Mouse (Mus musculus): ENCODE data around the gene Hist3h2ba. TPM values are rescaled to one million over a fixed set of nuclear protein-coding genes. Genes with fewer than 3 reads are reported as not detected.
A peak's percentile ranks its signal among the peaks of the same experiment; 100 is the strongest.
"Not testable (repeated sequence)": the region's sequence is repeated elsewhere in the genome, so short reads cannot be mapped to it uniquely, and the experiment has no call there.

Hist3h2ba gene
- total and polyA plus RNA-seq, 2 experiments from 2014 or later = 7.0 to 26.3 TPM

- ATAC-seq (ENCODE audit: insufficient read depth, low read depth) (no peak), DNase-seq (ENCODE audit: low spot score) (no peak)
- Histone ChIP-seq H3K4me3 (ENCODE audit: low read depth, low read length) (no peak overlapping the region), H3K27me3 (ENCODE audit: control insufficient read depth, insufficient read depth, low read length) (peaks cover 29% of the 10 kb centered on the region), H3K4me1 (ENCODE audit: control insufficient read depth, insufficient read depth) (peaks cover 14% of the 10 kb centered on the region), H3K36me3 (replicated peaks; ENCODE audit: control insufficient read depth, insufficient read depth, low read length) (0 out of 2 replicates have a peak, but pooled peaks cover under 1% of the 10 kb centered on the region), H3K27ac (ENCODE audit: low read depth) (no peak overlapping the region), H3K9ac (replicated peaks; ENCODE audit: low read depth, low read length) (no peak overlapping the region), H3K9me3 (replicated peaks; ENCODE audit: control insufficient read depth, low read length) (no peaks in the 10 kb centered on the region), H3K4me2 (ENCODE audit: low read depth, low read length) (no peak overlapping the region)
- TF ChIP-seq CTCF (IDR thresholded peaks at IDR 0.05; ENCODE audit: low read depth) = no peak
- no peak for TF ChIP-seq EP300 (IDR thresholded peaks at IDR 0.05; ENCODE audit: low read depth)
- WGBS = 79% methylated on average over 5 of the region's 5 CpGs
These were observed 2.5 kb downstream of the Hist3h2ba start for GRCm38 (mm10) chr11:58951210-58951609.

- Histone ChIP-seq H3K27me3 (ENCODE audit: control insufficient read depth, insufficient read depth, low read length) (peaks cover 24% of the 10 kb centered on the region), H3K27ac (ENCODE audit: low read depth) (peak overlapping the region; percentile 97), H3K9me3 (replicated peaks; ENCODE audit: control insufficient read depth, low read length) (no peaks in the 10 kb centered on the region), H3K4me2 (ENCODE audit: low read depth, low read length) (peak overlapping the region; percentile 92), H3K9ac (replicated peaks; ENCODE audit: low read depth, low read length) (peak overlapping the region; percentile 59), H3K4me3 (ENCODE audit: low read depth, low read length) (peak overlapping the region; percentile 72), H3K36me3 (replicated peaks; ENCODE audit: control insufficient read depth, insufficient read depth, low read length) (peaks cover 18% of the 10 kb centered on the region; the same call in 1 of the 2 replicates), H3K4me1 (ENCODE audit: control insufficient read depth, insufficient read depth) (peaks cover 23% of the 10 kb centered on the region)
- WGBS = 1% methylated on average over 33 of the region's 33 CpGs
- no peak for TF ChIP-seq EP300 (IDR thresholded peaks at IDR 0.05; ENCODE audit: low read depth)
- TF ChIP-seq CTCF (IDR thresholded peaks at IDR 0.05; ENCODE audit: low read depth) = no peak
- peak; percentile 7; the same call in 1 of the 2 replicates for ATAC-seq (ENCODE audit: insufficient read depth, low read depth)
- no peak for DNase-seq (ENCODE audit: low spot score)
These were observed 4.8 kb downstream of the Hist3h2ba start for GRCm38 (mm10) chr11:58953351-58954169.

GRCm38 (mm10) chr11:58954170-58954419 is 5.4 kb downstream of the Hist3h2ba start:
- H3K36me3 ChIP-seq (replicated peaks; ENCODE audit: control insufficient read depth, insufficient read depth, low read length) = peaks cover 18% of the 10 kb centered on the region; the same call in 1 of the 2 replicates
- ATAC-seq (ENCODE audit: insufficient read depth, low read depth) = not testable (repeated sequence)
- H3K27me3 ChIP-seq (ENCODE audit: control insufficient read depth, insufficient read depth, low read length) = peaks cover 24% of the 10 kb centered on the region

DNA sequence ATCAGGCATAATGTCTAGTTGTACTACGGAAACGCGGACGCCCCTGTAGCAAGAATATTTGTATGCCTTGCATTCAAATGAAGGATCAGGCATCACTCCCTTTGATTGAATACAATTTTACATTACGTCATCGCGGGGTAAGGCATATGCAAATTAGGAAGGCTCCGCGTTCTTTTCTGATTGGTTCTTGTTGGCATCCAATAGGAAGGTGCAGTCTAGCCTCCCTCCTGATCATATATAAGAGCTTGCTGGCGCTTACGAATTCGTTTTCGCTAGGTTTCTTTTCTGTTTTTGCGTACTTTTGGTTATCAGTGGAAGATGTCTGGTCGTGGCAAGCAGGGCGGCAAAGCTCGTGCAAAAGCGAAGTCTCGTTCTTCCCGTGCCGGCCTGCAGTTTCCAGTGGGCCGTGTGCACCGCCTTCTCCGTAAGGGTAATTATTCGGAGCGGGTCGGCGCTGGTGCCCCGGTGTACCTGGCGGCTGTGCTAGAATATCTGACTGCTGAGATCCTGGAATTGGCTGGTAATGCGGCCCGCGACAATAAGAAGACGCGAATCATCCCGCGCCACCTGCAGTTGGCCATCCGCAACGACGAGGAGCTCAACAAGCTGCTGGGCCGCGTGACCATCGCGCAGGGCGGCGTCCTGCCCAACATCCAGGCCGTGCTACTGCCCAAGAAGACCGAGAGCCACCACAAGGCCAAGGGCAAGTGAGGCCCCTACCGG is 5.9 kb downstream of the Hist3h2ba start, which contains the start of the genes Hist3h2a and Trim17:
Hist3h2a (plus strand) TSS at position 266 of the 723 bp plus-strand sequence.
Trim17 (plus strand) TSS at position 266 of the 723 bp plus-strand sequence.
- Histone ChIP-seq H3K27me3 (ENCODE audit: control insufficient read depth, insufficient read depth, low read length) (peaks cover 19% of the 10 kb centered on the region), H3K36me3 (replicated peaks; ENCODE audit: control insufficient read depth, insufficient read depth, low read length) (peaks cover 18% of the 10 kb centered on the region; the same call in 1 of the 2 replicates), H3K9ac (replicated peaks; ENCODE audit: low read depth, low read length) (peak within 1 kb of the TSS; percentile 79), H3K4me2 (ENCODE audit: low read depth, low read length) (peak within 1 kb of the TSS; percentile 92), H3K4me3 (ENCODE audit: low read depth, low read length) (peak within 1 kb of the TSS; percentile 72), H3K4me1 (ENCODE audit: control insufficient read depth, insufficient read depth) (peaks cover 23% of the 10 kb centered on the region), H3K9me3 (replicated peaks; ENCODE audit: control insufficient read depth, low read length) (no peaks in the 10 kb centered on the region), H3K27ac (ENCODE audit: low read depth) (peak within 1 kb of the TSS; percentile 97)
- WGBS = under 1% methylated on average over 49 of the region's 49 CpGs
- DNase-seq (ENCODE audit: low spot score) (peak; percentile 98), ATAC-seq (ENCODE audit: insufficient read depth, low read depth) (peak; percentile 93)
- TF ChIP-seq CTCF (IDR thresholded peaks at IDR 0.05; ENCODE audit: low read depth) (peak; percentile 58), EP300 (IDR thresholded peaks at IDR 0.05; ENCODE audit: low read depth) (no peak; the same call in none of the 2 replicates)

More at GRCm38 (mm10) chr11:58954170-58954419, 5.4 kb downstream of the Hist3h2ba start:
- not testable (repeated sequence) for H3K9me3 ChIP-seq (replicated peaks; ENCODE audit: control insufficient read depth, low read length); DNase-seq (ENCODE audit: low spot score)
- Histone ChIP-seq H3K4me3 (ENCODE audit: low read depth, low read length) (peak overlapping the region; percentile 72), H3K27ac (ENCODE audit: low read depth) (peak overlapping the region; percentile 97), H3K4me1 (ENCODE audit: control insufficient read depth, insufficient read depth) (peaks cover 23% of the 10 kb centered on the region), H3K9ac (replicated peaks; ENCODE audit: low read depth, low read length) (peak overlapping the region; percentile 59), H3K4me2 (ENCODE audit: low read depth, low read length) (peak overlapping the region; percentile 92)
- 1% methylated on average over 17 of the region's 17 CpGs for WGBS

DNA sequence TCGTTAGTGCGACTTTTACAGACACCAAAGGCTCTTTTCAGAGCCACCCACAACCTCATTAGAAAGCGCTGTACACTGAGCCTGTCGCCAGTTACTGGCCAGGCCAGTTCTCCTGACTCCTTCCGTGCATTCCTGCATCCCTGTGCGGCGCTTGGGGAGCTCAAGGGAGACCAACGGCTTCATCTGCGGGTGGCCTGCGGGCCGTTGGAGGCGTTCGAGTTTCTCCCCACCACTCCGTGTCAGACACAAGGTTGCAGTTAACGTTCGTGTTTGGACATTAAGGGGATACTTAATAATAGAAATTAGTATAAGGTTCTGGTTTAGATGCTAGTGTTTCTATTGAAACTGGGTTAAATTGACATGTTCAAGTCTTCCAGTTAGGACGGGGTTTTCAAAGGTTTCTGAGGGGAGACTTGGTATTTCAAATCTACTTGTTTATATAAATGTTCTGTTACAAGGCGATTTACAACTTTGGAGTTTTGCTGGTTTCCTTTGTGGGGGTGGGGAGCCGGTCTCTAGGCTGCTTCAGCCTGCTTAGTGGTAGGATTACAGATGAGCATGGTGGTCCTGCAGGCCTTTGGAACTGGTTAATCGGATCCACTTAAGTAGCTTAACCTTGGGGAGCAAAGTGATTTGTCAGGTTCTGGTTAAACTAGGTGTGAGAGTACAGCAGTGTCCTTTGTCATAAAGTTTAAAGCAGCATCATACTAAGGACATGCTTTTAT is 6.6 kb downstream of the Hist3h2ba start:
- Histone ChIP-seq H3K9me3 (replicated peaks; ENCODE audit: control insufficient read depth, low read length) (no peaks in the 10 kb centered on the region), H3K4me1 (ENCODE audit: control insufficient read depth, insufficient read depth) (peaks cover 23% of the 10 kb centered on the region), H3K27ac (ENCODE audit: low read depth) (peak overlapping the region; percentile 97), H3K27me3 (ENCODE audit: control insufficient read depth, insufficient read depth, low read length) (peaks cover 12% of the 10 kb centered on the region; the same call in 1 of the 2 replicates), H3K36me3 (replicated peaks; ENCODE audit: control insufficient read depth, insufficient read depth, low read length) (peaks cover 18% of the 10 kb centered on the region; the same call in 1 of the 2 replicates), H3K4me2 (ENCODE audit: low read depth, low read length) (peak overlapping the region; percentile 92), H3K9ac (replicated peaks; ENCODE audit: low read depth, low read length) (peak overlapping the region; percentile 79), H3K4me3 (ENCODE audit: low read depth, low read length) (peak overlapping the region; percentile 72)
- no peak for DNase-seq (ENCODE audit: low spot score)
- TF ChIP-seq EP300 (IDR thresholded peaks at IDR 0.05; ENCODE audit: low read depth) = no peak; the same call in 1 of the 2 replicates
- TF ChIP-seq CTCF (IDR thresholded peaks at IDR 0.05; ENCODE audit: low read depth) = no peak
- under 1% methylated on average over 20 of the region's 20 CpGs for WGBS
- no peak; the same call in 1 of the 2 replicates for ATAC-seq (ENCODE audit: insufficient read depth, low read depth)
